Mouse (Mus musculus): ENCODE measurements around the gene Isg20l2.

DNA sequence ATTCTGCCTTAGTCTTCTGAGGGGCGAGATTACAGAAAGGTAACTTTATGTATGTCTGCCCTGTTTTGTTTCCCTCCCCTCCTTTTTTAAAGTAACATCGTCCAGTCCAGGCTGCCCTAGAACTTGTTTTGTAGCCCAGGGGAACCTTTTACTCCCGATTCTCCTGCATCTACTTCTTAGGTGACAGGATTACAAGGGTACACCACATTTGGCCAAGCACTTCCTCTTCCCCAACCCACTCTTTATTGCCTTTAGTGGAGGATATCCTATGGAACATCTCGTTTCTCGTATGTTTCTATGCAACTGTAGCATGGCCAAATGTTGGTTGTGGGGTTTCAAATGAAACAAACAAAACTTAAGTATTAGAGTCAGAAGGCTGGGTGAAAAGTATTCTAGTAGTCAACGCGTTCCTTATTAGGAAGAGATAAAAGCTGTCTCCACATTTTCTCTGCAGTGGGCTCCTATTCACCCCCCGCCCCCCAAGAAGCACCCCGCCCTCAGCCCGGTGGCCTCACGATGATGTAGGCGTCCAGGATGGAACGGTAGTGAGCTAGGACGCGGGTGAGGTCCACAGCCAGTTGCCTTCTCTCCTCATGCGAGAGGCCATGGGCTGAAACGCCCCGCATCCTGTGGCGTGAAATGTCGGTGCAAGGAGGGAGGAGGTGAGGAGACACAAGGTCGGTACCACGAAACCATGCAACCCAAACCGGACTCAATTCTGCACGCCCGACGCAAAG lies 605 bp upstream of the Isg20l2 start:
- no peak for TF ChIP-seq CTCF (IDR thresholded peaks at IDR 0.05; ENCODE audit: low read depth, low read length)
- no peak for TF ChIP-seq POLR2A (IDR thresholded peaks at IDR 0.05; ENCODE audit: extremely low read depth, insufficient read depth, low read length)
